Mouse (Mus musculus): Measurements from ENCODE around the gene Tinf2.

DNA sequence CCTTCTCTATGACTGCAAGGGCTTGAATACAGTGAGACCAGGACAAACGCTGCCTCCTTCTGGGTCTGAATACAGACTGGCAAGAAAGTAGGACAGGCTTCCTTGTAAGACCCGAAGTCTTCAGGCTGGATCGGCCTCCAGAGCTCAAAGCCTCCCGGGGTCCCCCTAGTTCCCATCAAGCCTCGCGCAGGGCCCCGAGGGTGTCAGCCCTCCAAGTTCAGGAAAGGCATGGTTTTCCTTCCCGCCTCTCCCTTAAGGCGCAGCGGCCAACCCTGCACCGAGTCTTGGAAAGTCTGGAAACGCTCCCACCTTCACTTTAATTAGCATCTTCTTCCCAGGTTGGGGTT, 10.2 kb downstream of the Tinf2 start:
- TF ChIP-seq CTCF (IDR thresholded peaks at IDR 0.05; ENCODE audit: low read depth, low read length), result no peak
- no peak for TF ChIP-seq POLR2A (IDR thresholded peaks at IDR 0.05; ENCODE audit: extremely low read depth, insufficient read depth, low read length)
